Mouse (Mus musculus) cerebellum, adult 2 months (tissue): ENCODE data around the gene M1ap. TPM values are rescaled to one million over a fixed set of nuclear protein-coding genes. Genes with fewer than 3 reads are reported as not detected.

Experiments
- DNase-seq, 2 experiments: peaks; one replicate each; pipeline ENCODE4 v3.0.0; 2021
- H3K27ac ChIP-seq: fragments of 200-500 bp; 2 replicates; pipeline ENCODE4 v1.5.1; 2012; ENCODE audit warnings: low read length, control low read depth, inconsistent platforms; ENCODE audit not compliant: insufficient read depth
- H3K27me3 ChIP-seq: fragments of 200-500 bp; 2 replicates; pipeline ENCODE4 v1.6.1; 2012; ENCODE audit warnings: inconsistent platforms, mild to moderate bottlenecking, low read length, moderate library complexity; ENCODE audit not compliant: control insufficient read depth, insufficient read depth
- H3K4me1 ChIP-seq: fragments of 200-500 bp; 2 replicates; pipeline ENCODE4 v1.6.1; 2011; ENCODE audit warnings: low read length; ENCODE audit not compliant: control insufficient read depth, insufficient read depth
- H3K4me3 ChIP-seq: fragments of 200-500 bp; replicated peaks from 2 replicates; pipeline ENCODE3; 2011; ENCODE audit warnings: mild to moderate bottlenecking, low read depth, low read length, control low read depth; ENCODE audit not compliant: insufficient read depth
- CTCF ChIP-seq: fragments of 200-500 bp; IDR thresholded peaks from 2 replicates; pipeline ENCODE4 v1.5.1; 2011; ENCODE audit warnings: low read depth, mild to moderate bottlenecking, control low read depth, low read length, moderate library complexity, borderline replicate concordance; ENCODE audit not compliant: insufficient read depth
- POLR2A ChIP-seq: fragments of 200-500 bp; IDR thresholded peaks from 2 replicates; pipeline ENCODE4 v1.6.1; 2011; ENCODE audit warnings: low read length, control low read depth, borderline replicate concordance; ENCODE audit not compliant: insufficient read depth
- WGBS: fragments of 180-500 bp; shearing (Covaris S2); methylation state at CpG from one replicate; pipeline ENCODE4 v1.1.7; 2018; 5-methylcytosine and 5-hydroxymethylcytosine counted together
- polyA plus RNA-seq: library from polyadenylated mRNA; depleted of rRNA; stranded (reverse); fragments of >200 nt; gene quantifications from 2 replicates; pipeline ENCODE4 v1.2.3, GENCODE M21; 2012; rRNA removed

M1ap gene
- polyA plus RNA-seq, 1 experiment, result 0.21 TPM

DNA sequence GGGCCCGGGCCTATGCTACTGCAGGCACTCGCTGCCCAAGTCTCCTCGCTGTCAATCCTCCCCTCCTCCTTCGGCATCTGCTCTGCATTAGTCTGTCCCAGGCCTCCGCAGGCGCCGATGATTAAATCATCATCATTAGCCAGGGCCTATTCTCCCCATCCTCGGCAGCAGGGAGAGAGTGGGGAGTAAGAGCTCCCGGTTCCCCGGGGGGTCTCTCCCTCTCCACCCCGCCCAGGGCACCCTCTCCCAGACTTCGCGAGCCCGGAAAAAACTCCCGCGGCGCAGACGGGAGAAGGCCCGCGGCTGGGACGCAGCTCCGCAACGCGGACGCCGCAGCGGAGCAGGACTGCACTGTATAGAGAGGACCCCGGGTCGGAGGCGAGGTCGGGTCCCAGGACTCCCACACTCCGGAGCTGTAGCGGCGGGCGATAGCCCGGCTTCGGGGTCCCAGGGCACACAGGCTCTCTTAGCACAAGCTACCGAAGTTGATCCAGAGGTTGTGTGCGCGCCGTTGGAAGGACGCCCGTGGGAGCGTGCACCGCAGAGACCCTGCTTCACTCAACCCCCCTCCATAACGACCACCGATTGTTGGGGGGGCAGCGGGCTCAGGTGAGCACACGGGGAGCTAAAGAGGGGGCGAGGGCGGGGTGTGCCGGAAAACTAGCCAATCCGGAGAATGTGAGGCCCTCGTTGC lies 131.1 kb downstream of the M1ap start, which contains the start of gene Pcgf1:
Gene Pcgf1 (plus strand): TSS at position 240 of the 694 bp plus-strand sequence.
- DNase-seq, result peak in 1 of 2 experiments; percentile 67
- TF ChIP-seq POLR2A, result no peak
- TF ChIP-seq CTCF, result no peak
- H3K4me1 ChIP-seq, result peaks cover 7% of the 10 kb centered on the region; the same call in 1 of the 2 replicates
- peak within 1 kb of the TSS; percentile 85 for H3K4me3 ChIP-seq
- WGBS, result under 1% methylated on average over 54 of the region's 54 CpGs
- peak within 1 kb of the TSS; percentile 83 for H3K27ac ChIP-seq
- H3K27me3 ChIP-seq, result no peaks in the 10 kb centered on the region; the same call in 1 of the 2 replicates

GRCm38 (mm10) chr6:83078324-83078858 lies 131.7 kb downstream of the M1ap start:
- TF ChIP-seq POLR2A, result peak; percentile 64; the same call in 1 of the 2 replicates
- no peak for TF ChIP-seq CTCF
- peak; percentile 98 to 100 for DNase-seq
- peak overlapping the region; percentile 85 for H3K4me3 ChIP-seq
- H3K27me3 ChIP-seq, result no peaks in the 10 kb centered on the region; the same call in 1 of the 2 replicates
- H3K27ac ChIP-seq, result peak overlapping the region; percentile 83
- WGBS, result under 1% methylated on average over 46 of the region's 46 CpGs
- peaks cover 7% of the 10 kb centered on the region; the same call in 1 of the 2 replicates for H3K4me1 ChIP-seq

Other genes with a start within 250 kb of the M1ap start
- 30.1 TPM in 2 replicates for gene Pole4, start 241.5 kb upstream of the M1ap start, polyA plus RNA-seq
- gene Hk2, start 172.4 kb upstream of the M1ap start, polyA plus RNA-seq, result 6.3 and 6.4 TPM in 2 replicates
- gene Sema4f, start 7.1 kb upstream of the M1ap start, polyA plus RNA-seq, result 44.7 and 52.5 TPM in 2 replicates
- gene Dok1, start 86.6 kb downstream of the M1ap start, polyA plus RNA-seq, result 1.7 and 2.1 TPM in 2 replicates
- 3.5 and 3.8 TPM in 2 replicates for gene Loxl3, start 87.3 kb downstream of the M1ap start, polyA plus RNA-seq
- 271 and 276 TPM in 2 replicates for gene Aup1, start 107.6 kb downstream of the M1ap start, polyA plus RNA-seq
- gene Htra2, start 108.4 kb downstream of the M1ap start, polyA plus RNA-seq, result 57.6 and 58.2 TPM in 2 replicates
- 0.92 and 0.93 TPM in 2 replicates for gene Dqx1, start 110.9 kb downstream of the M1ap start, polyA plus RNA-seq
- gene Tlx2, start 123.4 kb downstream of the M1ap start, polyA plus RNA-seq, result not detected in 2 replicates
- 57.5 and 61.6 TPM in 2 replicates for gene Pcgf1, start 131.0 kb downstream of the M1ap start, polyA plus RNA-seq
- 0.28 TPM in 1 of 2 replicates, not detected in the other for gene Lbx2, start 139.5 kb downstream of the M1ap start, polyA plus RNA-seq
- gene Ccdc142, start 154.7 kb downstream of the M1ap start, polyA plus RNA-seq, result 9.1 and 12.4 TPM in 2 replicates
- 9.9 TPM in 2 replicates for gene Gm42688, start 154.7 kb downstream of the M1ap start, polyA plus RNA-seq
- 109 and 114 TPM in 2 replicates for gene Mrpl53, start 162.1 kb downstream of the M1ap start, polyA plus RNA-seq
- 31.7 and 33.5 TPM in 2 replicates for gene Mogs, start 168.6 kb downstream of the M1ap start, polyA plus RNA-seq
- gene Wbp1, start 174.7 kb downstream of the M1ap start, polyA plus RNA-seq, result 88.2 and 93.1 TPM in 2 replicates
- gene Ino80b, start 178.5 kb downstream of the M1ap start, polyA plus RNA-seq, result 25.1 and 25.3 TPM in 2 replicates
- gene Rtkn, start 188.6 kb downstream of the M1ap start, polyA plus RNA-seq, result 88.8 and 97.2 TPM in 2 replicates
- gene Wdr54, start 209.5 kb downstream of the M1ap start, polyA plus RNA-seq, result 22.7 and 29.1 TPM in 2 replicates
- gene 1700003E16Rik, start 209.5 kb downstream of the M1ap start, polyA plus RNA-seq, result 6.6 and 8.1 TPM in 2 replicates
- 394 and 406 TPM in 2 replicates for gene Dctn1, start 219.0 kb downstream of the M1ap start, polyA plus RNA-seq